Mouse (Mus musculus): ENCODE measurements around the gene Vezf1.
"Not testable (repeated sequence)": the region's sequence is repeated elsewhere in the genome, so short reads cannot be mapped to it uniquely, and the experiment has no call there.

Gene Vezf1

GRCm38 (mm10) chr11:88067586-88068410, at the start of gene Vezf1:
Vezf1 (plus strand) TSS chr11:88068279.
- peak; percentile 67 to 74 for DNase-seq

GRCm38 (mm10) chr11:88023933-88024332, 44.1 kb upstream of the Vezf1 start:
- no peak for DNase-seq

GRCm38 (mm10) chr11:88027391-88028035, 40.6 kb upstream of the Vezf1 start:
- no peak for DNase-seq

GRCm38 (mm10) chr11:88028193-88028684, 39.8 kb upstream of the Vezf1 start:
- DNase-seq: no peak

GRCm38 (mm10) chr11:88030219-88030618, 37.9 kb upstream of the Vezf1 start:
- DNase-seq: no peak

GRCm38 (mm10) chr11:88030836-88031235, 37.2 kb upstream of the Vezf1 start:
- DNase-seq: no peak

GRCm38 (mm10) chr11:88031753-88032152, 36.3 kb upstream of the Vezf1 start:
- no peak for DNase-seq

- no peak for DNase-seq
Measured at GRCm38 (mm10) chr11:88035970-88036369, 32.1 kb upstream of the Vezf1 start.

- DNase-seq: no peak
Measured at GRCm38 (mm10) chr11:88036761-88037251, 31.3 kb upstream of the Vezf1 start.

GRCm38 (mm10) chr11:88037386-88037785, 30.7 kb upstream of the Vezf1 start:
- DNase-seq: no peak

- DNase-seq: no peak
Measured at GRCm38 (mm10) chr11:88039066-88039465, 29.0 kb upstream of the Vezf1 start.

- DNase-seq: no peak
Measured at GRCm38 (mm10) chr11:88044314-88044713, 23.8 kb upstream of the Vezf1 start.

GRCm38 (mm10) chr11:88045159-88045558, 22.9 kb upstream of the Vezf1 start:
- not testable (repeated sequence) for DNase-seq

GRCm38 (mm10) chr11:88045878-88046277, 22.2 kb upstream of the Vezf1 start:
- no peak for DNase-seq

- DNase-seq: peak in 1 of 2 experiments; percentile 11
Measured at GRCm38 (mm10) chr11:88046323-88046937, 21.6 kb upstream of the Vezf1 start.

- DNase-seq: peak; percentile 96
Measured at GRCm38 (mm10) chr11:88046944-88047794, 20.9 kb upstream of the Vezf1 start, which contains the start of gene Srsf1. Srsf1 (plus strand) TSS chr11:88047373.

- peak; percentile 64 to 70 for DNase-seq
Measured at GRCm38 (mm10) chr11:88047871-88048531, 20.1 kb upstream of the Vezf1 start.

- DNase-seq: no peak
Measured at GRCm38 (mm10) chr11:88048961-88049670, 19.0 kb upstream of the Vezf1 start.

GRCm38 (mm10) chr11:88049732-88050131, 18.3 kb upstream of the Vezf1 start:
- DNase-seq: no peak

- DNase-seq: no peak
Measured at GRCm38 (mm10) chr11:88052638-88053037, 15.4 kb upstream of the Vezf1 start.

- no peak for DNase-seq
Measured at GRCm38 (mm10) chr11:88053821-88054220, 14.3 kb upstream of the Vezf1 start.

Measured in spleen, adult 18-20 months (tissue).